Mouse (Mus musculus) megakaryocyte, embryonic 14.5 days (primary cell): Measurements from ENCODE around the gene Ube2f.

Experiments
- FLI1 ChIP-seq: IDR thresholded peaks from 2 replicates; pipeline ENCODE4 v1.6.1; 2012; ENCODE audit warnings: low read length, inconsistent platforms, mixed read lengths
- GATA1 ChIP-seq: IDR thresholded peaks from 3 replicates; pipeline ENCODE4 v1.6.1; 2012; ENCODE audit warnings: mixed read lengths, low read length, inconsistent platforms, borderline replicate concordance

- TF ChIP-seq GATA1: no peak
- no peak for TF ChIP-seq FLI1
These were observed 44.5 kb upstream of the Ube2f start for GRCm38 (mm10) chr1:91205651-91206050.
